Mouse (Mus musculus) forebrain, embryonic 10.5 days (tissue): ENCODE data around the gene Pxylp1. TPM values are rescaled to one million over a fixed set of nuclear protein-coding genes. Genes with fewer than 3 reads are reported as not detected.
A peak's percentile ranks its signal among the peaks of the same experiment; 100 is the strongest.
"Not testable (repeated sequence)": the region's sequence is repeated elsewhere in the genome, so short reads cannot be mapped to it uniquely, and the experiment has no call there.

Experiments used
- DNase-seq: peaks from one replicate; pipeline ENCODE4 v3.0.0-alpha.2; 2017; ENCODE audit warnings: low spot score; ENCODE audit errors: extremely low spot score
- H3K27ac ChIP-seq: fragments of 300-500 bp; sonication (generic); 2 replicates; pipeline ENCODE4 v1.5.1; 2016; ENCODE audit warnings: mild to moderate bottlenecking
- H3K27me3 ChIP-seq: fragments of 300-500 bp; sonication (generic); 2 replicates; pipeline ENCODE4 v1.6.1; 2016; ENCODE audit warnings: mild to moderate bottlenecking; ENCODE audit not compliant: poor library complexity, severe bottlenecking
- H3K36me3 ChIP-seq: fragments of 300-500 bp; sonication (generic); replicated peaks from 2 replicates; pipeline ENCODE4 v1.6.1; 2016; ENCODE audit warnings: mild to moderate bottlenecking, moderate library complexity
- H3K4me1 ChIP-seq: fragments of 300-500 bp; sonication (generic); 2 replicates; pipeline ENCODE4 v1.6.1; 2016
- H3K4me3 ChIP-seq: fragments of 300-500 bp; sonication (generic); 2 replicates; pipeline ENCODE4 v1.5.1; 2016; ENCODE audit warnings: mild to moderate bottlenecking, moderate library complexity
- H3K9me3 ChIP-seq: fragments of 300-500 bp; sonication (generic); 2 replicates; pipeline ENCODE4 v1.6.1; 2016; ENCODE audit warnings: mild to moderate bottlenecking, moderate library complexity
- WGBS: fragments of 180-500 bp; shearing (Covaris S2); methylation state at CpG from one replicate; pipeline ENCODE4 v1.1.7; 2016; 5-methylcytosine and 5-hydroxymethylcytosine counted together
- polyA plus RNA-seq: library from polyadenylated mRNA; unstranded; fragments of >200 nt; fragmentation: Nextera tagmentation; extraction: Ambion mirVana; gene quantifications from 2 replicates; pipeline ENCODE4 v1.2.1, GENCODE M21; 2016

Gene Pxylp1
- 21.5 and 23.8 TPM in 2 replicates for polyA plus RNA-seq

GRCm38 (mm10) chr9:96892546-96892945 is at the start of gene Pxylp1:
Pxylp1 (minus strand) TSS chr9:96892669.
- peaks cover 56% of the 10 kb centered on the region for H3K4me1 ChIP-seq
- peak; percentile 67 for DNase-seq
- H3K27ac ChIP-seq = peak within 1 kb of the TSS; percentile 48
- peak within 1 kb of the TSS; percentile 12; the same call in 1 of the 2 replicates for H3K4me3 ChIP-seq
- peaks cover 46% of the 10 kb centered on the region for H3K27me3 ChIP-seq
- no peaks in the 10 kb centered on the region for H3K36me3 ChIP-seq
- 0 out of 2 replicates have a peak, but pooled peaks cover 4% of the 10 kb centered on the region for H3K9me3 ChIP-seq
- 2% methylated on average over 3 of the region's 3 CpGs for WGBS

GRCm38 (mm10) chr9:96938887-96939286 is 46.4 kb upstream of the Pxylp1 start:
- Histone ChIP-seq H3K4me1 (no peaks in the 10 kb centered on the region), H3K36me3 (peaks cover 71% of the 10 kb centered on the region), H3K9me3 (peaks cover 19% of the 10 kb centered on the region; the same call in 1 of the 2 replicates), H3K4me3 (no peak overlapping the region), H3K27me3 (peaks cover 13% of the 10 kb centered on the region), H3K27ac (no peak overlapping the region)
- 82% methylated on average over 5 of the region's 5 CpGs for WGBS
- DNase-seq = no peak

- DNase-seq, H3K4me1 ChIP-seq, H3K4me3 ChIP-seq, H3K27ac ChIP-seq: not testable (repeated sequence)
- peaks cover 23% of the 10 kb centered on the region; the same call in 1 of the 2 replicates for H3K9me3 ChIP-seq
- peaks cover 13% of the 10 kb centered on the region for H3K27me3 ChIP-seq
- peaks cover 46% of the 10 kb centered on the region for H3K36me3 ChIP-seq
- WGBS = 88% methylated on average over 2 of the region's 2 CpGs
Measured at GRCm38 (mm10) chr9:96936427-96936826, 44.0 kb upstream of the Pxylp1 start.

GRCm38 (mm10) chr9:96935556-96936300 is 43.3 kb upstream of the Pxylp1 start:
- Histone ChIP-seq H3K4me1 (no peaks in the 10 kb centered on the region), H3K27ac (no peak overlapping the region), H3K9me3 (peaks cover 16% of the 10 kb centered on the region; the same call in 1 of the 2 replicates), H3K27me3 (peaks cover 13% of the 10 kb centered on the region), H3K4me3 (no peak overlapping the region), H3K36me3 (peaks cover 39% of the 10 kb centered on the region)
- 75% methylated on average over 15 of the region's 15 CpGs for WGBS
- DNase-seq = no peak

GRCm38 (mm10) chr9:96934816-96935215 is 42.3 kb upstream of the Pxylp1 start:
- peaks cover 14% of the 10 kb centered on the region; the same call in 1 of the 2 replicates for H3K9me3 ChIP-seq
- no peak for DNase-seq
- H3K4me1 ChIP-seq = no peaks in the 10 kb centered on the region
- peaks cover 31% of the 10 kb centered on the region for H3K36me3 ChIP-seq
- WGBS = 87% methylated on average over 3 of the region's 3 CpGs
- H3K4me3 ChIP-seq = no peak overlapping the region
- H3K27me3 ChIP-seq = peaks cover 13% of the 10 kb centered on the region
- no peak overlapping the region for H3K27ac ChIP-seq

- Histone ChIP-seq H3K27ac (no peak overlapping the region), H3K9me3 (peaks cover 10% of the 10 kb centered on the region; the same call in 1 of the 2 replicates), H3K4me1 (no peaks in the 10 kb centered on the region), H3K4me3 (no peak overlapping the region), H3K36me3 (peaks cover 13% of the 10 kb centered on the region), H3K27me3 (peaks cover 10% of the 10 kb centered on the region)
- 92% methylated on average over 8 of the region's 8 CpGs for WGBS
- DNase-seq = no peak
Measured at GRCm38 (mm10) chr9:96932751-96933150, 40.3 kb upstream of the Pxylp1 start.

GRCm38 (mm10) chr9:96923577-96924316 is 31.3 kb upstream of the Pxylp1 start:
- Histone ChIP-seq H3K27me3 (peaks cover 15% of the 10 kb centered on the region), H3K4me3 (no peak overlapping the region), H3K4me1 (no peaks in the 10 kb centered on the region), H3K36me3 (no peaks in the 10 kb centered on the region), H3K9me3 (peaks cover 10% of the 10 kb centered on the region), H3K27ac (no peak overlapping the region)
- 91% methylated on average over 17 of the region's 17 CpGs for WGBS
- DNase-seq = no peak

- Histone ChIP-seq H3K27ac (no peak overlapping the region), H3K4me1 (no peaks in the 10 kb centered on the region), H3K4me3 (no peak overlapping the region), H3K27me3 (peaks cover 15% of the 10 kb centered on the region), H3K9me3 (peaks cover 10% of the 10 kb centered on the region), H3K36me3 (no peaks in the 10 kb centered on the region)
- WGBS = 88% methylated on average over 6 of the region's 6 CpGs
- no peak for DNase-seq
Measured at GRCm38 (mm10) chr9:96923119-96923518, 30.6 kb upstream of the Pxylp1 start.

GRCm38 (mm10) chr9:96916620-96917538 is 24.4 kb upstream of the Pxylp1 start:
- peaks cover 5% of the 10 kb centered on the region for H3K9me3 ChIP-seq
- H3K27me3 ChIP-seq = 0 out of 2 replicates have a peak, but pooled peaks cover 4% of the 10 kb centered on the region
- WGBS = 41% methylated on average over 27 of the region's 27 CpGs
- no peaks in the 10 kb centered on the region for H3K36me3 ChIP-seq
- peak; percentile 95 for DNase-seq
- no peak overlapping the region for H3K4me3 ChIP-seq
- H3K4me1 ChIP-seq = peaks cover 13% of the 10 kb centered on the region
- H3K27ac ChIP-seq = 0 out of 2 replicates have a peak overlapping the region, but pooled peaks have one; percentile 16

GRCm38 (mm10) chr9:96916076-96916475 is 23.6 kb upstream of the Pxylp1 start:
- DNase-seq = no peak
- 64% methylated on average over 7 of the region's 7 CpGs for WGBS
- H3K36me3 ChIP-seq = no peaks in the 10 kb centered on the region
- no peak overlapping the region for H3K27ac ChIP-seq
- H3K4me3 ChIP-seq = no peak overlapping the region
- peaks cover 13% of the 10 kb centered on the region for H3K4me1 ChIP-seq
- H3K27me3 ChIP-seq = 0 out of 2 replicates have a peak, but pooled peaks cover 4% of the 10 kb centered on the region
- peaks cover 5% of the 10 kb centered on the region for H3K9me3 ChIP-seq

- no peaks in the 10 kb centered on the region for H3K36me3 ChIP-seq
- 85% methylated on average over 6 of the region's 6 CpGs for whole genome bisulfite sequencing
- no peak overlapping the region for H3K4me3 ChIP-seq
- peaks cover 5% of the 10 kb centered on the region for H3K9me3 ChIP-seq
- no peak overlapping the region for H3K27ac ChIP-seq
- H3K4me1 ChIP-seq = peaks cover 13% of the 10 kb centered on the region
- H3K27me3 ChIP-seq = 0 out of 2 replicates have a peak, but pooled peaks cover 4% of the 10 kb centered on the region
- no peak for DNase-seq
Measured at GRCm38 (mm10) chr9:96914851-96915250, 22.4 kb upstream of the Pxylp1 start.

- Histone ChIP-seq H3K4me1 (peaks cover 13% of the 10 kb centered on the region), H3K36me3 (no peaks in the 10 kb centered on the region), H3K27me3 (0 out of 2 replicates have a peak, but pooled peaks cover 4% of the 10 kb centered on the region), H3K9me3 (no peaks in the 10 kb centered on the region), H3K27ac (no peak overlapping the region), H3K4me3 (no peak overlapping the region)
- 92% methylated on average over 3 of the region's 3 CpGs for WGBS
- no peak for DNase-seq
Measured at GRCm38 (mm10) chr9:96914005-96914404, 21.5 kb upstream of the Pxylp1 start.
